Mouse (Mus musculus) lung, embryonic 15.5 days (tissue): ENCODE results near the gene Vcl. TPM values are rescaled to one million over a fixed set of nuclear protein-coding genes. Genes with fewer than 3 reads are reported as not detected.

Experiments used
- ATAC-seq: fragments of 200-750 bp; cut with Nextera tagmentation; 2 replicates; pipeline ENCODE4 v1.8.0; 2017; ENCODE audit warnings: moderate number of reproducible peaks, borderline replicate concordance; ENCODE audit not compliant: low FRiP score, low TSS enrichment; ENCODE audit errors: extremely low read depth
- H3K27ac ChIP-seq: fragments of 300-500 bp; sonication (generic); 2 replicates; pipeline ENCODE4 v1.5.1; 2015; ENCODE audit warnings: moderate library complexity, mild to moderate bottlenecking, inconsistent platforms
- H3K27me3 ChIP-seq: fragments of 300-500 bp; sonication (generic); 2 replicates; pipeline ENCODE4 v1.6.1; 2015; ENCODE audit warnings: inconsistent platforms
- H3K36me3 ChIP-seq: fragments of 300-500 bp; sonication (generic); 2 replicates; pipeline ENCODE4 v1.6.1; 2015; ENCODE audit warnings: inconsistent platforms
- H3K4me1 ChIP-seq: fragments of 300-500 bp; sonication (generic); 2 replicates; pipeline ENCODE4 v1.6.1; 2015; ENCODE audit warnings: inconsistent platforms
- H3K4me2 ChIP-seq: fragments of 300-500 bp; sonication (generic); 2 replicates; pipeline ENCODE4 v1.6.1; 2015; ENCODE audit warnings: inconsistent platforms, mild to moderate bottlenecking, moderate library complexity
- H3K4me3 ChIP-seq: fragments of 300-500 bp; sonication (generic); 2 replicates; pipeline ENCODE4 v1.5.1; 2015; ENCODE audit warnings: mild to moderate bottlenecking, inconsistent platforms
- H3K9ac ChIP-seq: fragments of 300-500 bp; sonication (generic); 2 replicates; pipeline ENCODE4 v1.6.1; 2015; ENCODE audit warnings: inconsistent platforms
- H3K9me3 ChIP-seq: fragments of 300-500 bp; sonication (generic); 2 replicates; pipeline ENCODE4 v1.6.1; 2016; ENCODE audit warnings: inconsistent platforms
- WGBS: fragments of 180-500 bp; shearing (Covaris S2); methylation state at CpG from one replicate; pipeline ENCODE4 v1.1.7; 2015; 5-methylcytosine and 5-hydroxymethylcytosine counted together
- polyA plus RNA-seq: library from polyadenylated mRNA; unstranded; fragments of >200 nt; fragmentation: Nextera tagmentation; extraction: Ambion mirVana; gene quantifications from 2 replicates; pipeline ENCODE4 v1.2.1, GENCODE M21; 2015

Gene Vcl
- polyA plus RNA-seq, 1 experiment from 2014 or later = 62.7 TPM

DNA sequence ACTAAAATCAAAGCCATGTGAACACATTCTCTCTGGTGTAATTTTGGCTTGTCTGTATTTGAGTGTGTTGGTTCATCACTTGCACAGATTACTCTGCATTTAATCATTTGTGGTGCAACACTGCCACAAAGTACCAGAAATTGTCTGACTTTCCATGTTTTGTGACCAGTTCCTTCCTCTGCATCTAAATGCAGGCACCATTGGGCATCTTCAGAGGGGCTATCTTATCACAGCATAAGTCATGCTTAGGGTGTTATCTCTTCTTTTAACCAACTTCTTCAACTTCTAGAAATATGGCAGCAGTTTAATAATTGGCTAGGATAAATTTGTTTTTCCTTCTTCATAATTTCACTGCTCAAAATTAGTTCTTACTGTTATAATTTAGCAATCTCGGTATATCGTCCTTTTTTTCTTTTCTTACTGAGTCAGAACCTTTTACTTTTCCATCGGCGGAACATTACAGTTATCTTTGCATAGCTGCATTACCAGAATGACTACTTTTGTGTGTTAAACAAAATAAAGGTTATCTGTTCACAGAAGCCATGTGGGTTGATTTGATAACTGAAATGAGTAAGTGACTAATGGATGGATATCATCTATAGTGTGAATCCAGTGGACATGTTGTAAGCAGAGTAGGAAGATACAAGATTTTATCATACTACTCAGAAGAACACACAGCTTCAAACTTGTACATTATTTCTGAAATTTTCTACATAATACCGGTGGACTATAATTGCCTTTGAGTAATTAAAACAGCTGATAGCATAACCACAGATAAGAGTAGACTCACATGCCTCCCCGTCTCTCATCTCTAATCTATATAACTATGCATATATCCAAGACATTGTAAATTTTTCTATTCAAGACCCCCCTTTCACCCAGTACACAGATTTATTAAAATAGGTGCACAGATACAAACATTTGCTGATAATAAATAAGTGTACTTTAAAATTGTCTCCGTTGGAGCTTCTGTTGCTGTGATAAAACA lies 12.3 kb upstream of the Vcl start:
- 81% methylated on average over 7 of the region's 7 CpGs for WGBS
- Histone ChIP-seq H3K4me1 (no peaks in the 10 kb centered on the region), H3K9ac (no peak overlapping the region), H3K27ac (no peak overlapping the region), H3K4me3 (no peak overlapping the region), H3K4me2 (no peak overlapping the region), H3K36me3 (no peaks in the 10 kb centered on the region), H3K9me3 (no peaks in the 10 kb centered on the region), H3K27me3 (no peaks in the 10 kb centered on the region)
- ATAC-seq = no peak

DNA sequence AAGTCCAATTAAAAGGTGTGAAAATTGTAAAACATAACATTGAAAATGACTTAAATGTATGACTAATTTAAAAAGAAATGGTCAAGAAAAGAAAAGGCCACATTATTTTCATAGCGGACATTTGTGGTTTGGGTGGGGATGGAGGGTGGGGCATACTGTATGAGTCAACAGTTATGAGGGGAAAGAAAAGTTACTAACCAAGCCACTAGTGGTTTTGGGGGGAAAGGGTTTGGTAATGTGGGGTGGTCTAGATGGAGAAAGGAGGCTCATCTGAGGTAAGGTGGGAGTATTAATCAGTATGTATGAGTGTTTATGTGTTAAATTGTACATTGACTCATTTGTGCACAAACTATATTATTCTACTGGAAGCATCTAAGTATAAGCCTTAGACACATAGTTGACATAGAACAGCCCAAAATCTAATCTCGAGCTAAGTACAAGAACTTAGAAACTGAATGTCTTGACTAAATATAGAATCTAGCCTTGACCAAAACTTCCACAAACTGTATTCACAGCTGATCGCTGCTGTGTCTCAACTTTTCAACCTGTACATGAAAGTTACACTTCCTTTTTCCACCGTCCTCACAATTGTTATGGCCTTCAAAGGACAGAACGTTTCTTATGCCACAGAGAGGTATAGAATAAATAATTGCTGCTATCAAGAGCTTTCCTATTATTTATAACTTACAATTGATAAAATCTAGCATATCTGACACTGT lies 5.0 kb upstream of the Vcl start:
- H3K4me1 ChIP-seq = peaks cover 3% of the 10 kb centered on the region; the same call in 1 of the 2 replicates
- no peaks in the 10 kb centered on the region for H3K9me3 ChIP-seq
- H3K36me3 ChIP-seq = no peaks in the 10 kb centered on the region
- H3K27me3 ChIP-seq = no peaks in the 10 kb centered on the region
- no peak overlapping the region for H3K4me2 ChIP-seq
- ATAC-seq = no peak
- H3K9ac ChIP-seq = no peak overlapping the region
- no peak overlapping the region for H3K27ac ChIP-seq
- WGBS = 82% methylated on average over 5 of the region's 5 CpGs
- no peak overlapping the region for H3K4me3 ChIP-seq

DNA sequence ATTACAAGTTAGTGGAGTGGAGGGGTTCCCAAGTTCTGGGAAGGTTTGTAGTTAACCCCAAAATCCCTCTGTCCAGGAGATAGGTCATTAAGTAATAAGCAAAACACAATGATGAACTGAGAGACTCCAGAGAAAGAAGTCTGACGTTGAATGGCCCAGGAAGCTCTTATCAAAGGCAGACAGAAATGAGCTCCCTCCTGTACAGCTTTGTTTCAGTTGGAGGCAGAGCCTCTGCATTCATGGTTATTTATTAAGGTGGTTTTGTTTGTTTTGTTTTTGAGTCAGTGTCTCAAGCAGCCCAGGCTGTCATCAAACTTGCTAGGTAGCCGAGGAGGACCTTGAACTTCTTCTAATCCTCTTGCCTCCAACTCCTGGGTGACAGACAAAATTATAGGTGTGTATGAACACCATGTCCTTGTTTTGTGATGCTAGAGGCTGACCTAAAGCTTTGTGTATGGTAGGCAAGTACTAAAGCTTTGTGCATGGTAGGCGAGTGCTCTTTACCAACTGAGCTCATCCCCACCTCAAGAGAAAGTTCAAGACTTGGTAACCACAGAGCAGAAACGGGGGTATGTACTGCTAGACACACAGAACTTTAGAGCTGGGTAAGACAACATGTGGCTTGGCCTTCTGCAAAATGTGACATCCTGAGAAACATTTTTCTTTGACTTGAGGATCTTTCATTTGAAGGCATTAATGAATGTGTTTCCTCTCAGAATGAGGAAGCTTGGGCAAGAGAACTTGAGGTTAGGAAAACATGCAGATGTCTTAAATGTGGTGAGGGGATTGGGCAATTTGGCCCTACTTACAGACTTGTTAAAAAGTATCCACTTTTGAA lies 1.5 kb upstream of the Vcl start:
- Histone ChIP-seq H3K4me3 (no peak overlapping the region), H3K27ac (no peak overlapping the region), H3K9me3 (no peaks in the 10 kb centered on the region), H3K4me1 (peaks cover 23% of the 10 kb centered on the region), H3K36me3 (no peaks in the 10 kb centered on the region), H3K9ac (no peak overlapping the region), H3K27me3 (no peaks in the 10 kb centered on the region), H3K4me2 (no peak overlapping the region)
- WGBS = 83% methylated on average over 4 of the region's 4 CpGs
- ATAC-seq = no peak

DNA sequence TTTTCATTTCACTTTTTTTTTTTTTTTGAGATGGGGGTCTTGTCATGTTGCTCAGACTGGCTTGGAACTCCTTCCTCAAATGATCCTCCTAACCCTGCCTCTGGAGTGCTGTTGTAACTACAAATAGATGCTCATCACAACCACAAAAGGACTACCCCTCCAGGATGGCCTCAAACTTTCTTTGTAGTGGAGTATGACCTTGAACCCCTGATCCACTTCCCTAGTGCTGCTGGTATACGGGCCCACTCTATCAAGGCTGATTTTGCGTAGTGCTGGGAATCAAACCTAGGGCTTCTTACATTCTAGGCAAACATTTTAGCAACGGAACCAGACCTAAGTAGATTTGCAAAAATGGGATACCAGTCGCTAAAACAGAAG lies 901 bp upstream of the Vcl start:
- Histone ChIP-seq H3K9ac (0 out of 2 replicates have a peak overlapping the region, but pooled peaks have one; percentile 33), H3K27ac (peak overlapping the region; percentile 51), H3K9me3 (no peaks in the 10 kb centered on the region), H3K27me3 (no peaks in the 10 kb centered on the region), H3K4me3 (peak overlapping the region; percentile 80), H3K4me1 (peaks cover 26% of the 10 kb centered on the region), H3K36me3 (no peaks in the 10 kb centered on the region), H3K4me2 (peak overlapping the region; percentile 58)
- no peak for ATAC-seq
- 19% methylated on average over 4 of the region's 4 CpGs for WGBS

DNA sequence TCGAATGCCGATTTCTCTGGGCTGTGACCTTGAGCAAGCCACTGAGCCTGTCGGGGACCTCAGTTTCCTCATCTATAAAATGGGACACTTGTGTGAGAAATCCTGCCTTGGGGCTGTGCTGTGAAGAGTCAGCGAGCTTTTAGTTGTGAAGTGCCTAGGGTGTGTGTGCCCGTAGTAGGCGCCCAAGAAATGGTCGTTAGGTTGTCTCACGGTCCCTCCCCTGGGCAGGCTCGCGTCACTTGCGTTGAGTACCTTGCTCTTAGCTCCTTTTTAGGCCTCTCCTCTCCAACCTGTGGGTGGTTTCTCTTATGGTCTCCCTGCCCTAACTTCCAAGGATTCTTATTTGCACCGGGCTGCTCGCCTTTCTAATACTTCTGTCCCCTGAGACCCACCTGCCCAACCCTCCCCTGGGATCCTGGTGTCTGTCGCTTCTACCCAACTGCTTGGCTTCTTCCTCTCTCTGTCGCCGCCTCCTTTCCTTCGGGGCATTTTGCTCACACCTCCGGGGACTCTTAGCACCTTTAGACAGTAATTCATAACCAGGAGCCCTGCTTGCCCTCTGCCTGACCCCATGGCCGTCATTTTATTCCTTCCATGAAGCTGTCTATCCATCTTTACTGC lies 726 bp downstream of the Vcl start:
- Histone ChIP-seq H3K36me3 (no peaks in the 10 kb centered on the region), H3K27me3 (no peaks in the 10 kb centered on the region), H3K9ac (peak overlapping the region; percentile 76), H3K27ac (peak overlapping the region; percentile 83), H3K9me3 (no peaks in the 10 kb centered on the region), H3K4me2 (peak overlapping the region; percentile 75), H3K4me1 (peaks cover 29% of the 10 kb centered on the region), H3K4me3 (peak overlapping the region; percentile 80)
- WGBS = under 1% methylated on average over 19 of the region's 19 CpGs
- ATAC-seq = peak; percentile 14; the same call in 1 of the 2 replicates

DNA sequence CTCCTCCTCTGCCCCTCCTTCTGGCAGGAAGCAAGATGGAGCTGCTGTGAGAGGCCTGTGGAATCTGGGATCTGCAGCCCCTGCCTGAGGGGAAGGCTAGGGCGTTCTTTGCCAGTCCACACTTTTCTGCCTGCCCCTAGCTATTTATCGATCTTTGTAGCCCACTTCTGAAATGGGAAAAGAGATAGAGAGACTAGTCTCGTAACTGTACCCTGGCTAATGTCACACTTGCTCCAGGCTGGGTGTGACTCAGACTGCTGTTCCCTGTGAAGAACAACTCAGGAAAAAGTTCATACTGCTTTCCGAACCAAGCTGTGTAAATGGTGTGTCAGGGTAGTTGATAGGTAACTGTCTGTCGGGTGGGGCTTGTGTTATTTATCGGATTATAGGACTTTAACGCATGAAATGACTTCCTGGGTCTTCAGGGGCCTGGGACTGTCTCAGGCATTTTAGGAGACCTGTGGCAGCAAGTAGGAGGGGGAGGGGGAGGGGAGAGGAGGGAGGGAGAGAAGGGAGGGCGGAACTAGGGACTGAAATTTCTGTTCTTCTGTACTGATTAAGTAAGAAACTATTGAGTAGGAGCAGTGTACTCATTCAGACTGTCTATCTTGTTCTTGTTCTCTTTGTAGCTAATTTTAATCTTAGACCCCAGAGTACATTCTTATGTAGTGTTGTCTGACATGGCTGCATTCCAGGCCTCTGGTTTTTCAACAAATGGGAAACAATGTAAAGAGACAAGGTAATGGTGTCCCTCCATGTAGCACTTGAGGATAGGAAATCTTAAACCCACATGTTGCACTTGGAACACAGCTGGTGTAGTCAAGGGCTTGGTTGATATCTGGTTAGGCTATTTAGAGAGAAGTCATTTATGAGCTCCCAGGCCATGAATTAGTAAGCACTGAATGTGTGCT lies 1.5 kb downstream of the Vcl start:
- Histone ChIP-seq H3K27ac (peak overlapping the region; percentile 83; the same call in 1 of the 2 replicates), H3K9ac (peak overlapping the region; percentile 76), H3K4me1 (peaks cover 29% of the 10 kb centered on the region), H3K36me3 (no peaks in the 10 kb centered on the region), H3K4me2 (peak overlapping the region; percentile 75), H3K27me3 (no peaks in the 10 kb centered on the region), H3K9me3 (no peaks in the 10 kb centered on the region), H3K4me3 (peak overlapping the region; percentile 80)
- WGBS = 20% methylated on average over 8 of the region's 8 CpGs
- no peak for ATAC-seq

DNA sequence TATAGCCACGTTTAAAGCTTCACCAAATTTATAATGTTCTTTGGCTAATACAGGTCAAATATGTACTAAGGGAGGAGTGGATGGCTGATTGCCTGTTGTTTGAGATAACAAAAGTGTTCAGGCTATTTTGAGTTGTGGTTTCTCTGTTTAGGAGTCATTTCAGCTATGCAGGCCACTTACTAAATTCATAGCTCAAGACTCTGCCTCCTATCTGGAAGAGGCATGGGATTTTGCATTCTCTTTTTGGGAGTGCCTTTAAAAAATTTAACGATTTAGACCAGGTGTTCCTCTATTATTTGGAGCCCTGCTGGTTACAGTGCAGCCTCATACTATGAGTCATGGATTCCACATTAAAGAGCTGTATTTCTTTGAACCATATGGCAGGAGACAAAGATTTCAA lies 9.2 kb downstream of the Vcl start:
- no peaks in the 10 kb centered on the region for H3K36me3 ChIP-seq
- no peak overlapping the region for H3K9ac ChIP-seq
- no peak overlapping the region for H3K4me2 ChIP-seq
- H3K4me3 ChIP-seq = no peak overlapping the region
- no peaks in the 10 kb centered on the region for H3K9me3 ChIP-seq
- peak overlapping the region; percentile 57 for H3K27ac ChIP-seq
- H3K27me3 ChIP-seq = no peaks in the 10 kb centered on the region
- WGBS = 32% methylated on average over 2 of the region's 2 CpGs
- H3K4me1 ChIP-seq = peaks cover 35% of the 10 kb centered on the region
- ATAC-seq = no peak

DNA sequence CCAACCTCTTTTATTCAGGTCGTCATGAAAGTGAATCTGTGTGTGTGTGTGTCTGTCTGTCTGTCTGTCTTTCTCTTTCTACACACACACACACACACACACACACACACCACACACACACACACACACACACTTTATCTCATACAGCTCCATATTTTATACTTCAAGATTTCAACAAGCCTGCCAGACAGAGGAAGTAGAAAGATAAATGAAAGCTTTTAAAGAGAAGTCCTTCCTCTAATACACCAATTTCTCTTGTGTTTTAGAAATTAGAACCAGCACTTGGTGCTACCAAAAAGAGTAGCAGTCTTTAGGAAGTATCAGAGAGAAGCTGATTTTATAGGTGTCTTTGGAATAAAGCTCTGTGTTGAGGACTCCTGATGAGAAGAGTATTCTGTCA lies 9.7 kb downstream of the Vcl start:
- no peak overlapping the region for H3K4me2 ChIP-seq
- H3K9ac ChIP-seq = no peak overlapping the region
- ATAC-seq = no peak
- no peaks in the 10 kb centered on the region for H3K27me3 ChIP-seq
- peaks cover 33% of the 10 kb centered on the region for H3K4me1 ChIP-seq
- H3K9me3 ChIP-seq = no peaks in the 10 kb centered on the region
- H3K4me3 ChIP-seq = no peak overlapping the region
- H3K36me3 ChIP-seq = no peaks in the 10 kb centered on the region
- H3K27ac ChIP-seq = peak overlapping the region; percentile 57
- WGBS = 27% methylated on average over 1 of the region's 1 CpGs

DNA sequence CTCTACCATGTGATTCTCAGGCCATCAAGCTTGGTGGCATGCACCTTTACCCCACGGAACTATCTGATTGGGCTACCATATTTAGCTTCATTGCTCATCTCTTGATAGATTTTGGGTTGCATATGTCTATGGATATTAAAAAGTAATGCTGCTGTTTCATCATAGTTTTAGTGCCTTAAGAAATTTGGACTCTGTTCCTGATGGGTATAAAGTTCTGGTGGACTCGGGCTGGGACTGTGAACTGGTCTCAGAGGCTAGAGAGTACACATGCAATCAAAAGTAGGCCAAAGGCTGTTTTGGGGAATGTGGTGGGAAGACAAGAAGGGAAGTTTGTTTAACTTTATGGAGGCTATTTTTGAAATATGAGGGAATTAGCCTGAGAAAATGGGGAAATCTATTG lies 16.1 kb downstream of the Vcl start:
- 85% methylated on average over 2 of the region's 2 CpGs for WGBS
- Histone ChIP-seq H3K9me3 (no peaks in the 10 kb centered on the region), H3K27me3 (no peaks in the 10 kb centered on the region), H3K4me3 (no peak overlapping the region), H3K9ac (no peak overlapping the region), H3K4me2 (no peak overlapping the region), H3K36me3 (no peaks in the 10 kb centered on the region), H3K27ac (no peak overlapping the region), H3K4me1 (peaks cover 4% of the 10 kb centered on the region; the same call in 1 of the 2 replicates)
- no peak for ATAC-seq

DNA sequence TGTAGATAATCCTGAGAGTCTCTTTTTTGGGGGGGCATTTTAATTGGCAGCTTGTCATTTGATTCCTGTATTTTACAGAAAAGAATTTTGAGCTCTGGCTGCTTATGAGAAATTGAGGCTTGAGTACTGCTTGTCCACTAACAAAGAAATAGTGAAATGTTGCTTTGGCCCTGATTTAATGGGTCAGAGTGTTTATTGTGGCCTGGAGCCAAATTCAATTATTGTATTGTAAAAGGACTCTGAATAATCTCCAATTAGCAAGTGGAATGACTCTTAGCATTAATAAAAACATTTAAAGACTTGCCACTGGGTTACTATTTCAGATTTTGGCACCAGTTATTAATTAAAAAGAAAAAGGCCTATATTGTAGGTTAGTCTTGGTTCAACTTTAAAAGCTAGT lies 26.8 kb downstream of the Vcl start:
- H3K4me1 ChIP-seq = peaks cover 6% of the 10 kb centered on the region; the same call in 1 of the 2 replicates
- no peaks in the 10 kb centered on the region for H3K27me3 ChIP-seq
- ATAC-seq = no peak
- H3K36me3 ChIP-seq = no peaks in the 10 kb centered on the region
- no peaks in the 10 kb centered on the region for H3K9me3 ChIP-seq
- H3K4me2 ChIP-seq = no peak overlapping the region
- no peak overlapping the region for H3K4me3 ChIP-seq
- H3K9ac ChIP-seq = no peak overlapping the region
- no peak overlapping the region for H3K27ac ChIP-seq
